Mouse (Mus musculus) cerebellum, adult 18-20 months (tissue): ENCODE results near the gene Syt7.

Source experiments
- DNase-seq, 2 experiments: peaks; one replicate each; pipeline ENCODE4 v3.0.0; 2021

The Syt7 gene

DNA sequence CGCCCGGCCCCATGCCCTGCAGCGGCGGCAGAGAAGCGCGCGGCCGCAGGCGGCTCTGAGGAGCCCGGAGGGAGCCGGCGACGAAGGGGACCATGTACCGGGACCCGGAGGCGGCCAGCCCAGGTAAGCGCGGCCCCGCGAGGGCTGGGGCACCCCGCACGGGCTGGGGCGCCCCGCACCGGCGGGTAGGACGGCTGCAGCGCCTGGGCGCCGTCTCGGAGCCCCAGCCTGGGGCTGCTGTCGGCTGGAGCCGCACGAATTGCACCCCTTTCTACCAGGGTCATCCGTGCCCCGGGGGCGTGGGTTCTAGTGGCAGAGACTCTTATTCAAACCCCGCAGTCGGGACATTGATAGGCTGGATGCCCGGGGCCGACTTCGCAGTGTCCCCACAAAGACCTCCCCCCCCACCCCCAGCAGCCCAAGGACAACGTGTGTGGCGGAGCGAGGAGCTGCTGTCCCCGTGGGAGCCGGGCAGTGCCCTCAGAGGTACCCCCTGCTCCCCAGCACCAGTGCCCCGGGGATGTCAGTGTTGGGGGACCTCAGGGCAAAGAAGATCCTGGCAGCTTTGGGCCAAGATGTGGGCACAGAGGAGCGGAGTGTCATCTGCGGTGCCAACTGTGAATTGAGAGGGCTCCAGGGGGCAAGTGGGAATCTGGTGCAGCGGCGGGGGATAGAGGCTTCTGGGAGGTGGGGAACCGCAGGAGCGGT, 655 bp downstream of the Syt7 start:
- DNase-seq, result peak in 1 of 2 experiments; percentile 45

DNA sequence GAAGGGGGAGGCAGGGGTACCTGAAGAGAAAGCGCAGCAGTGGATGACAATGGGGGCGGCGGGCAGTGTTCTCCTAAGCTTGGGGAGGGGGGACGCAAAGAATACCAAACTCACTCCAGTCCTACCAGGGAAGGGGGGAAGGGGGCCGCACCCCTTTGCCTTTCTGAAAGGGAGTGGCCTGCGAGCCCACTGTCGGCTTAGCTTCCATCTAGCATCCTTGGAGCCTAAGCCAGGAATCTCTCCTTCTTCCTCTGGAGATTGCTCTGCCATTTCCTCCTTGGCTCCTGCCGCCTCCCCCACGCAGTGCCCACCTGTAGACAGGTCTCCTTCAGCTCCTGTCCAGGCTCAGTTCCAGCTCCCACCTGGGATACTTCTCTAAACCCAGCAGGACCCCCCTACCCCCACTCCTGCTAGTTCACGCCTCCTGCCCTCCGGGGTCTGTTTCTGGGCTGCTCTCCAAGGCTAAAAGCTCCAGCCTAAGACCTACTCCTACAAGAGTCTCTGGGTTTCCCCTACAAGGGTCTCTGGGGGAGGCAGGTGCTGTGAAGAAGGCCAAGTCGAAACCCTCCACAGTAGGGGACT, 1.3 kb downstream of the Syt7 start:
- DNase-seq, result peak; percentile 62 to 66

DNA sequence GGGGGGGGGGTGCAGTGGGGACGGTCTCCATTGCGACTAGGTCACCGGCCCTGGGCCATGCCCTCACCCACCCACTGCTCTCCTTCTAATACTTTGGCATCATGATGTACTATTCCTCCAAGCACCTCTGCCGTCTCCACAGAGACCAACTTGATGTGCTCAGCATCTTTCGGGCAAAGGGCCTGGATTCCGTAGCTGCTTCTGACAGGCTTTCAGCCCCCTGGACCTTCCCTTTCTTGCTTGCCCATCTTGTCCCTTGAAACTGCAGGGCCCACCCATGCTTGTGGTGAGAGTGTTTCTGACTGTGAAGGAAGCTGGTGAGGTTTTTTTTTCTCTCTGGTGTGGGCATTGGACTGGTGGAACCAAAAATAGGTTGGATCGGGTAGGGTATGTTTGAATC, 2.1 kb downstream of the Syt7 start:
- peak in 1 of 2 experiments; percentile 31 for DNase-seq

DNA sequence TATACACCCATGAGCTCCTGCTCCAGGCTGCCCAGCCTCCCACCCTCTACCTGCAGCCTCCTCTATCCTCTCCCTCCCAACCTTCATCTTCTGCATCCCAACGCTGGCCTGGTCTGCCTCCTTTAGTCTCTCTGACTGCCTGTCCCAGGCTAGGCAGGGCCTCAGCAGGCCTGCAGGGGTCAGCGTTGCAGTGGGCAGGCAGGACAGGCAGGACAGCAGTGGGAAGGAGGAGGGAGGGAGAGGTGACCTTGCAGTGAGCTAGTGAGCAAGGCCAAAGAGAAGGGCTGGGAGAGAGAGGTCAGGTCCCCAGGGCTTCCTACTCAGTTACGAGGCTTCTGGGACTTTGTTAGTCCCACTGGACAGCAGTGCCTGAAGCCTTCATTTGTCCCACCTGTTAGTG, 3.1 kb downstream of the Syt7 start:
- DNase-seq, result peak; percentile 69 to 83

DNA sequence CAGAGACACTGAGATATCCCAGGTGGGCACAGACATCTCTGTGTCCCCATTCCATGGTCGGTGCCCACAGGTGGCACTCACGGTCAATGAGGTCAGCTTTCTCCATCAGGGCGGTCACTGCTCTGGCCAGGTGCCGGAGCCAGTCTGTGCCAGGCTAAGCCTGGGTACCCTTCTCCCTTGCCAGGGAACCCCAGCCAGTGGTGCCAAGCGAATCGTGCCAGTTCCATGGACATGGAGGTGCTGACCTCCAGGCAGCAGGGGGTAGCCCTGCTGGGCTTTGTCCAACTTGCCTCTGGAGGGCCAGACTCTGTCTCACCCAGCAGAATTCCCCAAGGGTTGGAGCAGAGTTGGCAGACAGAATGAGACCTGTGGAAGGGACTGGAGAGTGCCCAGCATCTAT, 4.6 kb downstream of the Syt7 start:
- DNase-seq, result peak; percentile 70 to 72

DNA sequence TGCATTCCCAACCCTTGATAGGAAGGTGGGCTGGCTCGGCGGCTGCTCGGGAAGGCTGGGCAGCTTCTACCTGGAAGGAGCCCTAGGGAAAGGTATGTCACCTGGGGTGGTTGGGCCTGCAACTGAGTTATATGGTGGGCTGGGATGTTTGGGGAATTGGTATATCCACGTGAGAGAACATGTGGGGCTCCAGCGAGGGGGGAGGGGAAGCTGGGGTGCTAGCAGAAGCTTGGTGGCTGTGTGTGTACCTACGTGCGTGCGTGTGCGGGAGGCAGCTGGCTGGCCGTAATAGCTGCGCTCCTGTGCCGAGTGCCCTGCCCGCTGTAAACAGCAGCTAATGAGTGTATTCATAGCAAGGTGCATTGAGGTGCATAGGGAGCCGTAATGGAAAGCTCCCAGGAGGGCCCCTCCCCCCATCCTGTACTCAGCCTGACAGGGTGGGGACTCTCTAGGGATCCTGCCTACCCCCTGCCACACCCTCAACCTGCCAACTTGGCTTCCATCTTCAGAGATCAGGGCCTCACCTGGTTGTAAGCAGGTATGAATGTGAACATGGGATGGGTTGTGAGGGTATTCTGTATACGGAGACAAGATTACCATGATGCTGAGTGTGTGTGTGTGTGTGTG, 5.1 kb downstream of the Syt7 start:
- peak in 1 of 2 experiments; percentile 37 for DNase-seq

DNA sequence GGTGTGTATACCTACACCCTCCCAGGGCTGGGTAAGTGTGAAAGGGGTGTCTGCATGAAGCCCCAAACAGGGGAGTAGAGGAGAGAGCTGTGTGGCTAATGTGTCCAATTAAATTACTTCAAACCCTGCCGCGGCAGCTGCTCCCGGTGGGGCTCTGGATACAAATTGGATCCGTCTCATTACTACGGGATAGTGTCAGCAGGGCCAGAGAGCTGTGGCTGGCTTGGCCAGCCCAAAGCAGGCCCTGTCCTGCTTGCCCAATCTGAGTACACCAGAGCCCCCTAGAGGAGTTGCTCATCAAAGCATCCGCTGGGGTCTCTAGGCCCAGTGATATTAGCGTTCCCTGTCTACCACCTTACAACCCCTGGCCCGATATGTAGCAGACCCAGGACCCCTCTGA, 6.3 kb downstream of the Syt7 start:
- peak in 1 of 2 experiments; percentile 57 for DNase-seq

DNA sequence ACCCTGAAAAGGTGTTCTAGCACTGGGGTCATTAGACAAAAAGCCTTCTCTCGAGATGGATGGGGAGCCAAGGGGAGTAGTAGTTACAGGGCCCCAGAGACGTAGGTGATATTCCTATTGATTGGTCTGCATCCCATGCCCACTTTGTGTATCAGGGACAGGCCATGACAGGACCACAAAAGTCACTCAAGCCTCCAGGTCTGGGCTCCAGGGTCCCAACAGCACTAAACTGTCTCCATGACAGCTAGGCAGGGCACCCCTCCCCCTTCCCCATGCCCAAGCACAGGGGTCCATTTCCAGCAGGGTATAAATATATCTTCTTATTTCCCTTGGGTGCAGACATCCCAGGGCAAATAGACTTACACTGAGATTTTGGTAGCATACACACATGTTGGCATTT, 8.1 kb downstream of the Syt7 start:
- peak; percentile 6 to 21 for DNase-seq

DNA sequence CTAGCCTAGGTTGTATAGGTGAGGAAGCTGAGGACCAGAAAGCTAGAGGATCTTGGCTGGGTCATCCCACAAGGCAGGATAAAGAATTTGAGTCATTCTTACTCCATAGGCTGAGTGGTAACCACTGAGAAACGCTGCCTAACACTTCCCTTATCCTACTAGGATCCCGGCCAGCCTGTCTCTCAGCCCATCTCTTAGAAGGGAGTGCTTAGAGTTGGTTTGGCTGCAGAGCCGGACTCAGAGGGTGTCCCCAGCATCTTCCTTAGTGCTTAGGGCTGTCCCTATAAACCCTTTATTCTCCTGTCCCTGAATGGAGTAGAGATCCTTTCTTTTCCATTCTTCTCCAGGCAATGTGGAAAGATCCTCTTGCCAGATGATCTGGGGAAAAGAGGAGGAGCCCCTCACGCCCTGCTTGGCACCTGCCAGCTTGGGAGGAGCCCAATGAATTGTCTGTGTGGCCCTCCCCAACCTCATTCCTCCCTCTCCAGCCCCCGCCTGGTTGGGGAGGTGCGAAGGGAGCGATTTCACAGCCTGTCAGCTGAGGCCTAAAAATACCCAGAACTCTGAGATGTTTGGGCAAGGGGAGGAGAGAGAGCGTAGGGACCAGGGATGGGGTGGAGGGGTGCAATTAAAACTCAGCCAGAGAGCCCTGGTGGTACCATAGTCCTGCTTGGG, 8.7 kb downstream of the Syt7 start:
- peak; percentile 39 to 55 for DNase-seq

DNA sequence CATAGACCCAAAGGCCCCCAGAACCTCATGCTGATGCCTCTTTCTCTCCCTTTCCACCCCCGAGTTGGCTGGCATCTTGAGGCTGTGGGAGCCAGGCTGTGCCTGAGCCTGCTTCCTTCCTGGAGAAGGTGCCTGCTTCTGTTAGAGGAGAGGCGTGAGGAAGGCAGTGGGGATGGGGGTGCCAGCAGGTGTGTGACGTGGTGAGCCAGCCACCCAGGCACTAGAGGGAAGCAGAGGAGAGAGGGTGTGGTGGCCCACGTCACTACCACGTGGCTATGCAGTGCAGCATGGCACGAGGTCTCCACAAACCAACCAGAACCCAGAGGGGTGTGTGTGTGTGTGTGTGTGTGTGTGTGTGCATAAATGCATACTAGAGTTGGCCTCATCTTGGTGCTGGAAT, 9.4 kb downstream of the Syt7 start:
- DNase-seq, result peak; percentile 33 to 36

DNA sequence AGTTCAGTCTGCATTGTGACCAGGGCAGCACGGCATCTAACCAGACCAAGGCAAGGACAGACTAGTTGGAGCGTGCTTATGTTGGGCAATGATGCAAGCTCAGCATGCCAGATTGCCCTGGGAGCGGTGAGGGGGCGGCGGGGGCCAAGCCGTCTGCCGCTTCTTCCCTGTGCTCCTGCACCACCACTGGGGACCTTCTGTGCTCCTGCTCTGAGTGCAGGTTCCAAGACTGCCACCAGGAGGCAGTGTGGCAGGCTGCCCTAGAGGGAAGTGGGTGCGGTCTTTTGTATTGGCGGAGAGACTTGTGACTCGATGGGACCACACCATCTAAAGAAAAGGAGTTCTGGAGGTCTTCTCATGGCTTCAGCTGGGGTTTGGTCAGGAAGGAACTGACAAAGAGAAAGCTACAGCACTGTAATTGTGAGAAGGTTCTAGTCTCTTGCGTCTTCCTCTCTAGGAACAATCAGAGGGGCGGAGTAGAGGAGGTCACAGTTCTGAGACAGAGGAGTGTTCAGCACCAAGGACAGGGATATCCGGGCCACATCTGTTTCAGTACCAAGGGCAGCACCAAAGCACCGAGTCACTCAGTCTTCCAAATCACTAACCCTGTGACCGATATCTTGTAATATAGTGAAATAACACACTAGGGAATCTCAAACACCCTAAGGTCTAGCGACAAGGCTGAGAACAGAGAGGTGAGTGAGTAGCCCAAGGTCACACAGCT, 14.0 kb downstream of the Syt7 start:
- peak; percentile 77 to 79 for DNase-seq

DNA sequence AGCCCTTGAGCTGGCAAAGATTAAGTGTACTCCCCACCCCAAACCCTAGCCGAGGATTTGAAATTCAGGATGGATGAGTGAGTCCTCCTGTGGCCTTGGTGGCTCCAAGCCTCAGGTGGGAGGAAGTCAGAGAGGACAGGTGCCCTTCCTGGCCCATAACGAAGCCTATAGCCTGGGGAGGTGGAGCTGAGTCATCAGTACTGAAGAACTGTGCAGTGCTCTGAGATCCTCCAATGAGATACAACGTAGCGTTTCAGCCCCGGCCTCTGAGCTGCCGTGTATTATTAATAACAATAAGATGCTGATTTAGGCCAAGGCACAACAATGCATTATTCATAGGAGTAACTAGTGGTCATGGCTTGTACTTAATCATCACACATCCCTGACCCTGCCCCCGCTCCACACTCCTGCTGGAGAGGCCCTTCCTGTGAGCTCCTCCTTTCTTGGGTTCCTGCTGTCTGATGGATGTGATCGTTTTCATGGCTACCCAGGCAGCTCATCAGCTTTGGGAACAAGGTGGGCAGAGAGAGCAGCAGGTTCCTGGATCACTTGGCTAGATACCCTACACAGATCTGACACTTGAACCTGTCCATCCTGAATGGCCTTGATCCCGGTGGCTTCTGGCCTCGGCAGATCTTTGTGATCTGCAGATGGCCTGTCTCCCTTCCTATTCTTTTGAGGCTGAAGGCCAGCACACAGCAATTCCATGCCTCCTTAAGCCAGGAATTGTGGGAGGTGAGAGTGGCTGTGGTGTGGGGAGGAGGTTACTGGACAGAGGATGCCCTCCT, 14.9 kb downstream of the Syt7 start:
- no peak for DNase-seq

DNA sequence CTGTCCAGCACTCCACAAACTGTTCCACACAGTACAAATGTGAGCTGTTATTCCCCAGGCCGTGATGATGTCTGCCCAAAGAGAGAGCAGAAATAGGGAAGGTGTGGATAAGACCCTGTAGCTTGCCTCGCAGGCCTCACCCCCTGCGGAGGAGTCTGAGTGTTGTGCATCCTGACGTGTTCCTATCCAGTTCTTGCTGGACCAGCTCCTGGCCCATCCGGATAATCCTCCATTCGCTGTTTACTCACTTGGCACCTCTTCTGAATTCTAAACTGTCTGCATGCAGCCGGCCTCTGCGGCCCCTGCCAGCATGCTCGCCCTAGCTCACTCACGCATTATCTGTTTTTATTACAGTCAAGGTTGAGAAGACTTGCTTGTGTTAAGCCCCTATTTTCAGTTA, 15.5 kb downstream of the Syt7 start:
- DNase-seq, result peak; percentile 58 to 64

DNA sequence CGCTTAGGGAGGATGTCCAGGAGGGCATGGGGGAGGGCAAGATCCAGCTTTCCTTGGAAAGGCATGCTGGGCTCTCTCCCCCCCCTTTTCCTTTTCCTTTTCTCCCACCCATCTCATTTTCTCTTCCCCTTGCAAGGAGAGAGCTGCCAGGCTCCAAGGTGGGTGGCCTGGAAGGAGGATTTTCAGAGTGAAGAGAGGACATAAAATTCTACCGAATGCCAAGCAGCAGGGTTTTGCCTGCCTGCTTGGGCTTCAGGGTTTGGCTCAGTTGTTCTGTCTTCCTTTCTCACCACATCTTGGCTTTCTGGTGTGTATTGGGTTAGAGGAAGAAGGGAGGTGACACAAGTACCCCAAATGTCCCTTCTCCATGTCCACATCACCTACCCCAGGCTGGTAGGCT, 16.0 kb downstream of the Syt7 start:
- no peak for DNase-seq

DNA sequence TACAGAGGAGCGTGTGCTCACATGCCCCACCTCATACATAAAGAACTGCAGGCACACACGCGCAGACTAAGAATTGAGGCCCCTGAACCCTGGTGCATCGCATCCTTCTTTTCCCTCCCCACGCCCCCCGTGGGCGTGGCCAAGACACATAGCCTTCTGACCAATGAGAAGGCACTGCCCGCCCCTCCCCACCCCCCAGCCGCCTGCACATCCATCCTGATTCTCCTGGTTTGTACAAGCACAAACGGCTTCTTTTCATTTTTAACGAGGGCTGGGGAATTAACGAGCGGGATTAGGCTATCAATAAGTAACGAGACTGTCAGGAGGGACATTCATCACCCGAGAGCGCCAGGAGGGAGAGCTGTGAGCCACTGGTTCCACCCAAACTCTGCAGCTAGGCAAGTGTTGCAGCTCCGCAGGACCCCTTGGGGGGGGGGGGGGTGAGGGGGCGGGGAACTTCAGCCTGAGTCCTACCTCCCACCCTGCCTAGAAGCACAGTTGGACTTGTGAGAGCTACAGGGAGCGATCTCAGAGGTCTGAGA, 24.9 kb downstream of the Syt7 start:
- no peak for DNase-seq

DNA sequence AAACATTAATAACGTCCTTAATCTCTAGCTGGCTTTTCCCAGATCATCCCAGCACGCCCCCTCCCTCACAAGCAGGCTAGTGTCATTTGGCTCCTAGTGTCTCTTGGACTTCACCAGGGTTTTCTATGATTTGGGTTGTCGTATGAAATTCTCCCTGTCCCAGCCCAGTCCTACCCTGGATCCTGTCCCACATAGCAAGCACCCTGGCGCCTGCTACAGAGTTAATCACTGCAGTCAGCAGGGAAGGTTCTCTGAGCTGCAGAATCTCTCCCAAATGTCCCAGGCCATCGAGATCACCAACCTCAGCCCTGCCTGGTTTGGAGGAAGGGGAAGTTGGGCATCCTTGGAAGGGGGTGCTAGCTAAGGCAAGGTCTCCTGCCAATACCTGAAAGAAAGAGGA, 26.6 kb downstream of the Syt7 start:
- DNase-seq, result peak; percentile 52 to 63

DNA sequence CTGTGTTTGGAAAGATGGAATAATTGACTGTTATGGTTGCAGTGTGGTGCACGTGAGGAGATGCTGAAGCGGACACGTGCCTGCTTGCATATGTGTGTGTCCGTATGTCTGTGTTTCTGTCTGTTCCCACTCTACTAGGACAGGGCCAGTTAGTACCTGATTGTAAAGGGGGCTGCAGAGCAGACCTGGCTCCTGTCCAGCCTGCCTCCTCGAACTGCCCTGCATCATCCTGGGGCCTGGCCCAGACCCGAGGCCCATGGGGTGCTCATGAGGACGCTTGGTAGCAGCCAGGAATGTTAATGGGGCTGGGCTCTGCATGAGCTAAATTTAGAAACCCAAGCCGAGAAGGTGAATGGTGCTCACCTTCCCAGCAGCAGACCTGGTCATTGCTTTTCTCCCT, 28.0 kb downstream of the Syt7 start:
- DNase-seq, result peak; percentile 76 to 79

DNA sequence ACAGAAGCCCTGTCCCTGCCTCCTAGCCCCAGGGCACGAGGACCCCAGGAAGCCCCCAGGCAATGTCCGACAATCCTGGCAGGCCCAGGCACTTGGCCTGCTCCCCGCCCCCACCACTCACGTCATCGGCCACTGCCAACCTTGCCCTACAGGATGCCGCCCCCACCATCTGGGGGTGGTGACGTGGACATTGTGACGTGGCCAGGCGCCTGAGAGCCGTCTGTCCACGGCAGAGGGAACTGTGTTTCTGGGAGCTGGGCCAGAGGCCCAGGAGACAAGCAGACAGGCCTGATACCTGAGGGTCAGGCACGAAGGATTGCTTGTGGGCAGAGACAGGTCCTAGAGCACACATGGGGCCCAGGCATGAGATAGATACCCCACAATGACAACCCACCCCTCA, 28.5 kb downstream of the Syt7 start:
- DNase-seq, result peak; percentile 97 to 99

DNA sequence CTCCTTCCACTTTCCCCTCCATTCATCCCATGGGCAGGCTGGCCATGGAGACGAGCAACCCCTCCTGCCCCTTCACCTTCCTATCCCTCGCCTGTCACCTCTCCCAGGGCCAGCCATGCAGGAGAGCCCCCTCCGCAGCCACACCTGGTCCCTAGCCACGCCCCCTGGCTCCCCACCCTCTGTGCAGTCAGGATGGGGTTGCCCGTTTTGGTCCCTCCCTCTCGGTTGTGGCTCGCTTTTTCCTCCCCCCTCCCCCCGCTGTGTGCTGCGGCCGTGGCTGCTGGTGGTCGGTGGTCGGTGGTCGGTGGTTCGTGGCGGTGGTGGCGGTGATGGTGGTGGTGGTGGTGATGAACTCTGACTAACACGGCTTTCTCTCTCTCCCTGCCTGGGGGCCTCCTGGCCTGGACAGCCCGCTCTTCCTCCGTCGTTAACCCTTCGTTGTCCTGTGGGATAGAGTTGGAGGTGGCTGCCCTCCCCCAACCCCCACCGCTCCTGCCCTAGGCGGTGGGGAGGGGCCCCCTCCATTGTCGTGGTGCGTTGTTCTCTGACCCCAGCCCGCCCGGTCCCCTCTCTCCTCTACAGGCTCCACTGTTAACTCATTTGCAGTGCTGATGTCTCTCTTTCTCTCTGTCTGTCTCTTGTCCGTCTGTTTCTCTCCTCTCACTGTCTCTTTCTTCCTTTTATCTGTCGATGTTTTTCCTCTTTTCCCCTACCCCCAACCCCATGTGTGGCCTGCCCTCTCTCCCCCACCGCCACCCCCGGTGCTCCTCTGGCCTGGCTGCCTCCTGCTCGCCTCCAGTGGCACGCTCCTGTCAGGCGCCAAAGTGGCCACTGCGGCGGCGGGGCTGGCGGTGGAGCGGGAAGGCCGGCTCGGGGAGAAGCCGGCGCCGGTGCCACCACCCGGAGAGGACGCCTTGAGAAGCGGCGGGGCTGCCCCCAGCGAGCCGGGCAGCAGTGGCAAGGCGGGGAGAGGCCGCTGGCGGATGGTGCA, 33.4 kb downstream of the Syt7 start:
- DNase-seq, result peak in 1 of 2 experiments; percentile 47

DNA sequence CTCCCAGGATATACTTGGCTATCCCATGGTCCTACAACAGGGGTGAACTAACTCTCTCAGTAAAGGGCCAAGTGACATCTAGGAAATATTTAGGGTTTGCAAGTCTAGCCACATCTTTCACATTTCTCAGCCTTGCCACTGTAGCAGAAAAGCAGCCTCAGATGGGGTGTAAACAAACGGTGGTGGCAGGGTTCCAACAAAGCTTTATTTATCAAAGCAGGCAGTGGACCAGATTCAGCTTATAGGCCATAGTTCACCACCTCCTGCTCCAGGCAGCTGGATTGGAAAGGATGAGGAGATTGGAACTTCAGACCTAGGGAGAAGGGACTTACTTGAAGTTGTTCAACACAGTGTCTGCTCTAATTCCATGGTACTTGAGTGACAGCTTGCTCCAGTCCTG, 35.9 kb downstream of the Syt7 start:
- no peak for DNase-seq
